Mouse (Mus musculus) lung, postnatal 25 days (tissue): ENCODE data around the gene Prox1.

ENCODE experiments used
- DNase-seq: peaks from one replicate; pipeline ENCODE4 v3.0.0; 2022; ENCODE audit warnings: low spot score

Prox1 gene

DNA sequence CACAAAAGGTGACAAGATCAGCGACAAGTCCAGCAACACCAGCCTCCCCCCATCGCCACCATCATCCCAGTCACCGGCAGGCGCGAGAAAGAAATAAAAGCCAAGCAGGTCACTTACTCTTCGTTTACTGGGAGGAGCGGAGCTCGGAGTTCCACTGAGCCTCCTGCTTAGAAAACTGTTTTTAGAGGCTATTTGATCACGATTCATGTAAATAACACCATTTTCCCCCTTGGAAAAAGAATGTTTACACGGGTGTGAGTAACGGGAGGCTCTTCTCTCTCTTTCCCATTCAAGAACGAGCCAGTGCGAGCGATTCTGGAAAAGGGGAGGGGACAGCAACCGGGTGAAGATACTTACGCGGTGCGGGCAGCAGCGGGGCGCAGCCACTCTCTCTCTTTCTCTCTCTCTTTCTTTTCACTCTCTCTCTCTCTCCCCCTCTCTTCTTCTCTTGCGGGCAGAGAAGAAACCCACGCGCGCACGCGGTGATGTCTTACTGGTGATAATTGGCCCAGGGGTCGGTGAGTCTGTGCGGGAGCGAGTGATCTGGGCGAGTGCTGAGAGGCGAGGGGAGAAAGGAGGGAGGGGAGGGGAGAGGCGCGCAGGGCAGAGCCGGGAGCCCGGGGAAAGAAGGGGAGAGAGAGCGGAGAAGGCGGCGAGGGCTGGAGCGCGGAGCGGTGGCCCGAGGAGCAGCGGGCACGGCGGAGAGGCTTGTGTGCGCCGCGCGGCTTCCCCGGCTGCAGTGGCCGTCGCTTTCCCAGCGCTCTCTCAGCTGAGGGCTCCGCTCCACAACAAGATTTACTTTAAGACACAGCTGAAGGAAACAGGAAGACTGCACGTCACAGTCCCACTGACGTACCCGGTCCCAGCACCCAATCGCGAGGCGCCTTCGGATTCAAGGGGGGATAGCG, at the start of gene Prox1:
TSS of gene Prox1 (minus strand) at position 804 of the 908 bp plus-strand sequence.
- DNase-seq, result peak; percentile 70

DNA sequence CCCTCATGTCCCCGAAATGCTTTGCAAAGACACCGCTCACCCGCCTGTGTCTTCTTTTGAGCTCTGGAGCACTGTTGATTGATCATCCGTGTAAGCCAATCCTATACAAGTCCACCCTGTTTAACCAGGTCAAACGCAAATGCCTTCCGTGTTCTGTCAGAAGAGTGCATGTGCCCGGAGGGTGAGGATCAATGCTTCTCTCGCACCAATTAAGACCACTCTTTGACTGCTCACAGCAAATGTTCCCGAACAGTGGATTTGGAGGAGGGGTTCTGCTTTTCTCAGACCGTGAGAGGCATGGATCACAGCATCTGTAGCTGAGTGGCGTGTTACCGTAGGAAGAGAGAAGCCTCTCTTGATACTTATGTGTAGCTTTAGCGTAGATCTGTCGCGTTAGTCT, 46.1 kb upstream of the Prox1 start:
- no peak for DNase-seq

DNA sequence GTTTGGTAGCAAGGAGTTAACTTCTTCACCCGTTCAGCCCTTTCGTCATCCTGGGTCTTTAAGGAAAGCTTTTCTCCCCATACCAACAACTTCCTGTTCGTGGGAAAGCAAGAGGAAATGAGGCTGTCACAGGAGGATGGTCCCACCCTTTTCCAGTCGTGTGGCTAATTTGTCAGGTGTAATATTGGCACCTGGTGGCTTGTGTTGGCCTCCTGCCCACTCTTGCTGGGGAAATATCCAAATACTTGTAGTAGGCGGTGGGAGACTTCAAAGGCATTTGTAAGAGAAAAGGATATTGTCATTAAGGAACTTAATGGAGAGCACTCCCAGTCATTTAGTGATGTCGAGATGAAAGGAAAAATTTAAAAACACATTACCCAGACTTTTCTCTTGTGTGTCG, 44.1 kb upstream of the Prox1 start:
- DNase-seq, result no peak

DNA sequence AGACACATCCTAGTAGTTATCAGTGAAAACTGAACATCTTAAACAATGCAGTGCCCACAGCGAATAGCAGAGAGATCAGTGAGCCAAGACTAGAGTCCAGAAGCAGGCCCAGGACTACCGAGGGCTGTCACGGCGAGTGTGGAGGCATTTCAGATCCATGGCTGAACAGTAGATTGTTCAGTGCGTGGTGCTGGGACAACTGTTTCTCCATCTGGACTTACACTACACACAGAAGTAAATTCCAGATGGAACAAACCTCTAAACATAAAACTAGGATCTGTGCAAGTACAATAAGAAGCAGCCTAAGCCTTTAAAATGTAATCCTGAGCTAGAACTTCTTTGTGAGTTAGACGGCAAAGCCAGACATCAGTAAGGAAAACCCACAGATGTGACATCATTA, 42.7 kb upstream of the Prox1 start:
- DNase-seq, result no peak

DNA sequence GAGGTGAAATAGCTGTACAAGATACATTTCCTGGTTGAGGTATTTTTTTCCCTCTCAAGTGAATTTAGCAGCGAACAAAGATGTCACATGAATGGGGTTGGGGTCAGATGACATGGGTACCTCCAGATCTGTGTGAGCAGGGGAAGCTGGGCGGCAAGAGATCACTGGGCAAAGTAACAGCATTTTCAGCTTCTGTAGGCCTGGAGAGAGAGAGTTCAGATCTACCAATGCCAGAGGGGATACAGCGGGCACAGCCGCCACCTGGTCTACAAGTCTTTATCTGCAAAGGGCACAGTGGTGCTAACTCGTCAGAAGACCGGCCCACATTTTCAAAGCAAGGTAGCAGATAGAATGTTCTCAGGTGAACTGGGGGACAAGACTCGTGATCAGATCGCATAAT, 36.7 kb upstream of the Prox1 start:
- DNase-seq, result no peak

DNA sequence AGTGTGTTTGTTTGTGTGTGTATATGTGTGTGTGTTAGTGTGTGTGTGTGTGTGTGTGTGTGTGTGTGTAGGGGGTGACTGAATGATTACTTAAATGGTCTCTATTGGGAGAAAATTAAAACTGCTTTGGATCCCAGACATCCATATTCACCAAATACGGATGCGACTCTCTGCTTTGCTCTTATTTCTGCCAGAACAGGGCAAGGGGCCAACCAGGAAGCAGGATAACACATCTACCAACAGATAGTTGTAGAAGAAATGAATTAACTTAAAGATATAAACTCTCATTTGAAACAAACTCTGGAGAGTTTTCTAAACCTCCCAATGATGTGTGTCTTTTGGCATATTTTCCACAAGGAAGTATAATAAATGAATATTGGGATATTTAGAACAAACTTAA, 35.2 kb upstream of the Prox1 start:
- DNase-seq, result no peak

DNA sequence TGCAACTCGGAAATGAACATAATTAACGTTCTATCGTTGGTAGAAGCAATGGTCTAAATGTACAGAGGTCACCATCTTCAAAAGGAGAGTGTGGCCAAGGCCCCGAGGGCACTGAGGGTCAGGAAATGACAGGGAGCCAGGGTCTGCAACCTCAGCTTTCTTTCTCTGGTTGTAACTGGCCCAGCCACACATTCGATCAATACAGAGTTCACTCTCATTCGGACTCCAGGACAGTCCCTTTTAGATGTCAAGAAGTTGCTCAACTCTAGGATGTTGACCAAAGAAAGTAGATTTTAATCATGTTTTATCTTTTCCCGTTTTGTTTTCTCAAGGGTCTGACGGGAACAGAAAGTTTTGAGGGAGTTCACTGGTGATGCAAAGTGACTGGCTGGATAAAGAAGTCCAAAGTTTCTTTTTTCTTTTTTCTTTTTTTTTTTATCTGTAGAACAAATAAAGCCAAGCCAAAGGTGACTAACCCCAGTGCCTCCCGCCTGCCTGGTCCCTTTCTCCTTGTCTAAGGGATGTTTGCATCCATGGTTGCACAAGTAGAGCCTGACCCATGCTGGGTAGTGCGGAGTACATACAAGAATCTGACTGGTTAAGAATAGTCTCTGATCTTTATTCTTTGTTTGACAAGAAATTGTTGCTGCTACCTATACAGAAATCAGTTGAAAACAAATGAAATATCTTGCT, 34.0 kb upstream of the Prox1 start:
- no peak for DNase-seq

DNA sequence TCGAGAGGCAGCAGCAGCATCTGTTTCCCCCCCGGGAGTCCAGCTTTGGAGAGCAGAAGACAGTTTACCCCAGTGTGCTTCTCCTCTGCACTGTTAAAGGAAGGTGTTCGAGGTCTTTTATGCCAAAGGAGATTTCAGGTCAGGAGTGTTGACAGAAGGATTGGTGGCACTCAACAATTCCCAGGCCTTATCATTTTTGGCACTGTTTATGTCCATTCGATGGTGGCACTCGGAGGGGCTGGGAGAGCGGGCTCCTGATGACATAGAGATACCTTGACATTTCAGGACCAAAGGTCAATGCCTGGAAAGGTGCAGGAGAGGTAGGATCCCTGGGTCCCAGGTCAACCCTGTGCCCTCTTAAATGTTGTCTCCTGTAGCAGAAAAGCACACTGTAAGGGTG, 31.2 kb upstream of the Prox1 start:
- DNase-seq, result no peak

DNA sequence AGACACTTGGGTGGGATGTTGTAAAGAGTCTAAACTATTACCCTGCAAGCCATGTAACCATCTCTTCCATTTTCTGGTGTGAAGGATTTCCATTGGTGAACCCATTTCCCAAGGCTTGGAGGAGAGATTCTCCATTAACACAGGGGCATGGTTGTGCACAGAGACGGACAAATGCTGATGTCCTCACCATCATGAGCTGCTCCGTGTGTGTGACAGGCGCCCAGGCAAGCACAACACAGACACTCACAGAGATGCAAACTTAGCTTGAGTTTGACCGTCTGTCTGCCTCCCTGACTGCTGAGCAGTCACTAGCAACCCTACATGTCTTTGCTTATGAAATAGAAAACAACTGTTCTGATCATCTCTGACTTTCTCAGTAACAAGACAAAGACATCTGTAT, 30.5 kb upstream of the Prox1 start:
- DNase-seq, result no peak

DNA sequence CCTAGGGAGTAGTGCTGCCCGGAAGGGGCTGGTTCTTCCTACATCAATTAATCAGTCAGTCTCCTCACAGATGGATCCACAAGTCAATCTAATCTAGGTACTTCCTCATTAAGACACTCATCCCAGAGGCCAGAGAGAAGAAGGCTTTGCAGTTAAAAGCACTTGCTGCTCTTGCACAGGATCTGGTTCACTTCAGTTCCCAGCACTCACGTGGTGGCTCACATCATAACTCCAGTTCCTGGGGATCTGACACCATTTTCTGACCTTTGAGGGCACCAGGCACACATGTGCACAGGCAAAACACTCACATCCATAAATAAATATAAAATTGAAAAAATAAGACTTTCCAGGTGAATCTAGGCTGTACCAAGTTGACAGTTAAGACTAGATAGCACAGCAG, 27.7 kb upstream of the Prox1 start:
- DNase-seq, result no peak

DNA sequence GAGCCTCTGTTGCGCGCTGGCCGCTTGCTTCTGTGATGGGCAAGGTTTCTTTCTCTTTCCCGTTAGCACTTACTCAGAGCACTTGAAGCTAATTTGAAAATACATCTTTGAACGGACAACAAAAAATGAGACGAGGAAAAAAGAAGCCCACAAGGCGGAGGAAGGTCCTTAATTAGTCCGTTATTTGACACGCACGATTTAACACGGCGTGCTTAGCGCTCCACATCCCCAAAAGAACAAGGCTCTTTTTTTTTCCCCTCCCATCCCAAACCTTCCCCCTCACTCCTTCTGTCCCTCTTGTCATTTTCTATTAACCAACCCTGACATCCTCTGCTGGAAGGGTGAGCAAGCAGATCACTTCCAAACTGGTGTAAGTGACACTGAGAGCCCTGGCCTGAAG, 21.5 kb upstream of the Prox1 start:
- DNase-seq, result no peak

DNA sequence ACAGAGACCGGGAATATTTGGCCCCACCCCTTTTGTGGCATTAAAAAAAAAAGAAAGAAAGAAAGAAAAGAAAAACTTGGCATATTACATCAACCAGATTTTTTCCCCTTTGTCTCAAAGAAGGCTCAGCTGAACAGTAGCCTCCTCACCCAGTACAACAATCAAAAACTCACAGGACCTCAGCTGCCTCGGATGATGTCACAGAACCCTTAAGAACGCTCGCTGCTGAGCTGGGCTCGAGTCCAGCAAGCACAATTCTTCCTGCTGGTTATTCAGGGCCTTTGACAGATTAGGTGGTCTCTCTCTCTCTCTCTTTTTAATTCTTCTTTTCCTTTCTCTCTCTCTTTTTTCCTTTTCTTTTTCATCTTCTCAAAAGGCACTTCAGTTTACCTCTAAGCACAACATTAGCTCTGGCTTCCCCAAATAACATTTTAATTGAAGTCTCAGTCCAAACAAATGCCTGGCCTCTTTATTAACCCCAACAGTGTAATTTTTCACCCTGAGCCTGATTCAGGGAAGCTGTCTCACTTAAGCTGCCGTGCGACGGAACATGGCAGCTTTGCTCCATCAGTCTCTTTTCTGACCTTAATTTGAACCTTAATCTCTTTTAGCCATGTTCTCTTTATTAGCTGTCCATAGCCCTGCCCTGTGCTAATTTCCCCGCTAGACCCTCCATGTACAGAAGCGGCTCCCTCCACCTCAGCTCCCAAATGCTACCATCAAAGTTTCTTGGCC, 19.9 kb upstream of the Prox1 start:
- DNase-seq, result no peak

DNA sequence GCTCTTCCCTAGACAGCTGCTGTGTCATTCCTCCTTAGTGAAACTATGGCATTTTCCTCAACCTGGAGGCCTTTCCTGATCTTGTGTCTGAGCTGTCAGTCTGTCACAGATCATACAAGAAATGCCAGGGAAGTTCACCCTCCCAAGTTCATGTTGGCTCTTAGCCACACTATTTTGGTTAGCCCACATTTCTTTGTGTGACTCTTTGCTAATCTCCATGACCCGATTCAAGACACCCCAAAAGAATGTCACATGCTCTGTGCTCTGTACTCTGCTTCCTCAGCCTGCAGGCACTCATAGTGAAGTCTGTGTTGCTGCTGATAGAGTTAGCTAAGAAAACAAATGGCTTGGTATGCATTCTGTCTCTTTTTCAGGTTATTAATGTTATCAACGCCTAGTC, 18.6 kb upstream of the Prox1 start:
- DNase-seq, result no peak

DNA sequence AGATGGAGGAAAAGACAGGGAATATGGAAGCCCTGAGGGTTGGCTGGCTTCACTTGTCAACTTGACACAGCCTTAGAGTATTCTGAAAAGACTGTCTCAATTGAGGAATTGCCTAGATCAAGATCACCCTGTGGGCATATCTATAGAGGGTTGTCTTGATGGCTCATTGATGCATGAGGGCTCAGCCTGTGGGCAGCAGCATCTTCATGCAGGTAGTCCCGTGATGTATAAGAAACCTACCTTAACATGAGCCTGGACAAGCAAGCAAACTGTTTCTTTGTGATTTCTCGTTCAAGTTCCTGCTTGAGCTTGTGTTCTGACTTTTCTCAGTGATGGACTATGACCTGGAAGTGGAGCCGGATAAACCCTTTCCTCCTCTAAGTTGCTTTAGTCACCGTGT, 15.8 kb upstream of the Prox1 start:
- DNase-seq, result no peak

DNA sequence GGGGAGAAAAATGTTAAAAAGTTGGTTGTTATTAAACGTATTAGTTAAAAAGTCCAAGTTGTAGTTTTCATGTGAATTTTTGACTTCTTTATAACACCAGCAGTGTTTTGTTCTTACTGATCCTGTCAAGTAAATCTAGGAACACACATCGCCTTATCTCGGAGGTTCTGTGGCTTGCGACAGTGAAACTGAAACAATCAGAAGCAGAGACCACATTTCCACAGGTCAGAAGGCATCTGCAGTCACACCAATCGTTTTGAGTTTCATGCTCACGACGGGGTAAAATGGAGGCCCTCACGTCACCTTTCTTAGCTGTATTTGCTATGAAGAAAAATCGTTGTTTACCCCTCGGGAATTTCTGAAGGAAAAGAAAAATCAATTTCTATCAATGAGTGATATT, 14.8 kb upstream of the Prox1 start:
- no peak for DNase-seq

DNA sequence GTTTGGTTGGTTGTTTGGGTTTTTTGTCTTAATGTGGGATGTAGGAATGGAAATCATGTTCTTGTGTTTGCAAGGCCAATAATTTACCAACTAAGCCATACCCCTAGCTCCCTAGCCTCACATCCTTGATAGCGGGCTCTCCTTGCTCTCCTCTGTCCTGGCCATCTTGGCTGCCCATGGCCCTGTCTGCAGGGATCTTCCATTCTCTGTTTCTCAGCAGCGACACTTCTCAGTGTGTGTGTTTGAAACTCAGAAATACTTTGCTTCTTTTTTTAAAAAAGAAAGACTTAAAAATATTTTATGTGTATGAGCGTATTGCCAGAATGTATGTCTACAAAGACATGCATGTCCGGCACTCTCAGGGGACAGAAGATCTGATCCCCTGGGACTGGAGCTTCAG, 13.1 kb upstream of the Prox1 start:
- no peak for DNase-seq

DNA sequence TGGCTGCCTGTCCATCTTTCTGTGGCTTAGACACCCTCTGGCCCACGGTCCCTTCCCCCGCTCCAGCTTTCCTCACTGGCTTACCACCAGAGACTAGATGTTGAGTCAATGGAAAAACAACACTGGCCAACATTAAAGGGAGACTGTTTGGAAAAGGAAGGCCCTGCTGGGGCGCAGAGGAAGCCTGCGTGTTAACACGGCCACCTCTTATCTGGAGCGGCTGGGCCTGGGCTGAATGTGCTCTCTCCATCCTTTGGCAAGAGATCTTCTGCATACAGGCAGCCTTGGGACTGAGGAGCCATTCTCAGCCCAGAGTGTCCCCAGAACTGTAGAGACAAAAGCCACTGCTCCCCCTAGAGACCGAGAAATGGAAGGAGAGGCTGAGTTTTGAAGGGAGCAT, 11.3 kb upstream of the Prox1 start:
- DNase-seq, result no peak

DNA sequence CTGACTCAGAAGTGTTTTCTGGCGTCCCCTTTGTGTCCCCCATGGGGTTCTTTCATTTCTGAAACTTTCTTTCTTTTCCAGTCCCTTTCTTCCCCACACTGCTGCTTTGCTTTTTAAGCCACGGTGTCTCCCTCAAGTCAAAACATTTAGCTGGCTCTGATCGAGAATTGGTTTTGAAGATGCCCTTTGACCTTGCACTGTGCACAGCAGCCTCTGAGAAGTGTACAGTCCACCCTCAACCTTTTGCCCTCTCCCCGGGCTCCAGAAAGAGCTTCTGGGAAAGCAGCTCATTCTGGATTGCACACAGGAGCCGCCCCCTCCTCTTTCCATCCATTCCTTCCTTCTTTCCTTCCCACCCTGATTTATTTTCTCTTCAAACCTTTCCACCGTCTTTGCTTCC, 10.3 kb upstream of the Prox1 start:
- DNase-seq, result no peak

DNA sequence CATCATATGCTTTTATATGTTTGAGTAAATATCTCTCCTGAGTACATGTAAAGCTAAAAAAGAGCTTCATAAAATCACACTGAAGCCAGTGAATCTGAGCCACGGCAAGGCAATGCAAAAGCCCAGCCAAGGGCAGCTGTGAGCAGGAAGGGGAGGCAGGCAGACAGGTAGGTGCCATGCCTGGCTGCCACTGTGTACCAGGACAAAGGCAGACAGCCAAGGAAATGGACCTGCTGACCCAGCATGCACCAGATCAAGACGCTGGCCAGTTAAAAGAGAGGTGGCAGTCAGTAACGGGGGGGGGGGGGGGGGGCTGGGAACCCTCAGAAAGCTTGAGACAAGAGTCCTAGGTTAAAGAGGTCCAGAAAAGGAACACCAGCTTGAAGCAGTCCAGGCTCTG, 6.4 kb upstream of the Prox1 start:
- no peak for DNase-seq

DNA sequence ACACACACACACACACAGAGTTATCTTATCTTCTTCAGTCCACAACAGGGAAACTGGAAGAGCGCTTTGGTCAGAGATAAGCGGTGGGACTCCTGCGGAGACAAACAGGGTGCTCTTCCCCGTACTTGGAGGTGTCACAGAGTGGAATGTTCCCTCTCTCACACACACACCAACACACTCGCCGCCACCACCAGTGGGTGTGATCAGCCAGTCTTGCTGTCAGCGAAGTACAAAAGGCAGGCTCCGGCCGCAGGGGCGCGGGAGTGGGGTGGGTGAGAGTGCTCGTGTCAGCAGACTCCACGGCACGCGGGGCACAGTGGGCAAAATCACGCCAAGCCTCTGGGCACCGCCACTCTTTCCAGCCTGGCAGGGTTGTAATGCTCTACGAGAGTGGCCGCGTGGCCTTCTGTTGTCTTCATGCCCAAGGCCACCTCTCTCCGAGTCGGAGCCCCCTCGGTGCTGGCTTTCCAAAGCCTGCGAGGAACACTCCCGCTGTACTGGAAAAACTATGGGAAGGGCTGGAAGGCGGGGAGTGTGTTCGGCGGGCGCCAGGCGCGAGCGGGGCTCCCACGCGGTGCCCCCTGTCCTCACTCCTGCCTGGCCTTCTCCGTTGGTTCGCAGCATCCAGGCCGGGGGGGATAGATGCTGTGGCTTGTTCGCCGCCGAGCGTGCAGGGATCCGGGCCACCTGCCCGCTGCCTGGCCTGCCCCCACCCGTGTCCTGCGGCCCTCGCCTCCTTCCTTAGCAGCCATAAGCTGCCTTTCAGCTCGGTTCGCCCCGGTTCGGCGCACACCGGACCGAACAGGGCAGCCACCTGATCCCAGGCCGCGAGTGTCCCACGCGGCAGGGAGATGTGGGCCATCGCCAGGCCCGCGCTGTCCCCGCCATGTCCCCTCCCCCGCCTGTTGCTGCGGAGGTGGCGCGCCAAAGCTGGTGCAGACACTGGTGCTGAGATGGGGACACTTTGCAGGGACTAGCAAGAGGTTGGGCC, 4.5 kb upstream of the Prox1 start:
- DNase-seq, result no peak

DNA sequence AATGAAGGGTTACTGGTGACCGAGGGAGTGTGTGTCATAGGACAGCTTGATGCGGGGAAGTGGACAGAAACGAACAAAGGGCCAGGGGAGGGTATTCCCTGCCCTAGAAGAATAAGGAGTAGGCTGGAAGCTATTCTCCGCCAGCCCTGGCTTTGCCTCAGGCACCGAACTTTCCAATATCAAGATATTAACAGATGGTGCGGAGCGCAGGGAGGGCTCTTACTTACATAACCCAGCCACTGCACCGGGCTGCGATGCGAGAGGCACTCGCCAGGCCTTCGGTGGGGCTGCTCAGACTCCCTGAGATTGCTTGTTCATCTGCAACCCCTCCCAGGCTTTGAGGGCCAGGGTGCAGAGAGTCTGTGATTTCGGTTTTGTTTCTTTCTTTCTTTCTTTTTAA, 3.7 kb upstream of the Prox1 start:
- DNase-seq, result no peak

DNA sequence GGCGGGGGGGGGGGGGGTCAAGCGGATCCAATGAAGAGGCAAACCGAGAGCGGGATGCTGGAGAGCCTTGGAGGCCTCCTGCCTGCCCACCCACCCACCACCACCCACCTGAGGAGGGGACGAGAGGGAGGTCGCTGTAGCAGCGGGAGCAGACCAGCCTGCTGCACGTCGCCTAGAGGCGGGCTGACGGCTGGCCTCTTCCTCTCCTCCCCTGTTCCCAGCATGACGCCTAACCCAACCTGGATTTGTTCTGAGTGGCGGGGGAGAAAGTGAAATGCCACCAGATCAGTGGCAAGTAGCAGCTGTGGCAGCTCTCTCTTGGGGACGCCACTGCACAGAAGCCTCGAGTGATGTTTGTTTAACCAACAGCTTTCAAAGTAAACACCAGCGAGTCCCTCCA, 3.1 kb upstream of the Prox1 start:
- no peak for DNase-seq
